Mouse (Mus musculus): ENCODE measurements around the gene Lamtor3. TPM values are rescaled to one million over a fixed set of nuclear protein-coding genes. Genes with fewer than 3 reads are reported as not detected.

Lamtor3 gene
- polyA plus RNA-seq, 1 experiment from 2014 or later = 156 TPM

- TF ChIP-seq CTCF (IDR thresholded peaks at IDR 0.05; ENCODE audit: low read depth) = peak; percentile 66
- Histone ChIP-seq H3K9ac (ENCODE audit: low read depth, low read length) (no peak overlapping the region), H3K36me3 (ENCODE audit: control insufficient read depth, insufficient read depth) (peaks cover 15% of the 10 kb centered on the region; the same call in 1 of the 2 replicates), H3K27ac (ENCODE audit: low read depth, low read length) (no peak overlapping the region), H3K27me3 (replicated peaks; ENCODE audit: control insufficient read depth, insufficient read depth, low read length) (no peaks in the 10 kb centered on the region), H3K4me1 (replicated peaks; ENCODE audit: control insufficient read depth, insufficient read depth, low read length) (no peaks in the 10 kb centered on the region), H3K9me3 (ENCODE audit: control insufficient read depth) (no peaks in the 10 kb centered on the region), H3K4me2 (replicated peaks; ENCODE audit: low read depth) (0 out of 2 replicates have a peak overlapping the region, but pooled peaks have one; percentile 9), H3K4me3 (ENCODE audit: low read depth, low read length) (no peak overlapping the region)
- ATAC-seq = no peak
- WGBS = 61% methylated on average over 6 of the region's 6 CpGs
These were observed 20.3 kb downstream of the Lamtor3 start for GRCm38 (mm10) chr3:137938608-137939007.

DNA sequence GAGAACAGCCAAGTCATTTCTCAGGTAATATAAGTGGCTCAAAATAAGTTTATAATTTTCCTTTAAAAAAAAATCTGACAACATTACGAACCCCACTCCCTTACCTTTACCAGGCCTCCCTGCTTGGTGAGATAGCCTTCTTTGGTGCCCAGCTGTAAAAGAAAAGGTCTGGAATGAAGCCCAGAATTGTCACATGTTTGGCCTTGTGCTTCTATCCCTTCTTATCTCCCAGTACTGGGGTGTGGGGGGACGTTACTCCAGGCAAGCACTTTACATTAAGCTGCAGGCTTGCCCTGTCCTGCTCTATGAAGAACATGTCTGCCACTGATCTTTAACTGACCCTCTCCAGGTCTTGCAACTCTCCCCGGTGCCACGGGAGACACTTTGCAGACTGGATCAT is 22.5 kb downstream of the Lamtor3 start:
- TF ChIP-seq CTCF (IDR thresholded peaks at IDR 0.05; ENCODE audit: low read depth) = no peak
- Histone ChIP-seq H3K4me1 (replicated peaks; ENCODE audit: control insufficient read depth, insufficient read depth, low read length) (no peaks in the 10 kb centered on the region), H3K36me3 (ENCODE audit: control insufficient read depth, insufficient read depth) (peaks cover 12% of the 10 kb centered on the region; the same call in 1 of the 2 replicates), H3K27ac (ENCODE audit: low read depth, low read length) (peak overlapping the region; percentile 80), H3K9me3 (ENCODE audit: control insufficient read depth) (no peaks in the 10 kb centered on the region), H3K4me3 (ENCODE audit: low read depth, low read length) (no peak overlapping the region), H3K9ac (ENCODE audit: low read depth, low read length) (no peak overlapping the region), H3K4me2 (replicated peaks; ENCODE audit: low read depth) (no peak overlapping the region), H3K27me3 (replicated peaks; ENCODE audit: control insufficient read depth, insufficient read depth, low read length) (no peaks in the 10 kb centered on the region)
- WGBS = 24% methylated on average over 4 of the region's 4 CpGs
- peak; percentile 87 for ATAC-seq

GRCm38 (mm10) chr3:137941555-137941954 is 23.2 kb downstream of the Lamtor3 start:
- peaks cover 14% of the 10 kb centered on the region; the same call in 1 of the 2 replicates for H3K36me3 ChIP-seq (ENCODE audit: control insufficient read depth, insufficient read depth)
- no peak for ATAC-seq
- H3K4me1 ChIP-seq (replicated peaks; ENCODE audit: control insufficient read depth, insufficient read depth, low read length) = no peaks in the 10 kb centered on the region
- TF ChIP-seq CTCF (IDR thresholded peaks at IDR 0.05; ENCODE audit: low read depth) = no peak
- H3K9me3 ChIP-seq (ENCODE audit: control insufficient read depth) = no peaks in the 10 kb centered on the region
- no peak overlapping the region for H3K4me2 ChIP-seq (replicated peaks; ENCODE audit: low read depth)
- H3K27ac ChIP-seq (ENCODE audit: low read depth, low read length) = peak overlapping the region; percentile 80; the same call in 1 of the 2 replicates
- no peak overlapping the region for H3K9ac ChIP-seq (ENCODE audit: low read depth, low read length)
- H3K4me3 ChIP-seq (ENCODE audit: low read depth, low read length) = no peak overlapping the region
- no peaks in the 10 kb centered on the region for H3K27me3 ChIP-seq (replicated peaks; ENCODE audit: control insufficient read depth, insufficient read depth, low read length)

DNA sequence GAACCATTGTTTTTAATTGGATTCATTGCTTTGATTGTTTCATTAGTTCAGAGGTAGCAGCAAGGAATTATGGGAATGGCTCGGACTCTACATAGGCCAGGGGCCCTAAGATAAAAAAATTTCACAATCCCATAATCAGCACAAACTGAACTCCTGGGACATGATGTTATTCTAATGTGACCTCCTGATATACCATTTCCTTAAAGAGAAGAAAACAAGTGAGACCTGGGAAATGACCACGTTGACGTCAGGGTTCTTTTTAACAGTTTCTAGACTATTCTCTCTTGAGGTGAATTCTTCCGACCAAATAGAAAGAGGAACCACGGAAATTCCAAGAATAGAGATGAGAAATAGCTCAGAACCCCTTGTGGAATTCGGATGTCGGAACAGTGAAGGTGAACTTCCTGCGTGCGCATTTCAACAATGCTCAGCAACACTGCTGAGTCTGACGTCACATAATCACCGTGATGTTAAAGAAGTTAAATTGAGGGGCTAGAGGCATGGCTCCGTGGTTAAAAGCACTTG is 23.9 kb downstream of the Lamtor3 start:
- Histone ChIP-seq H3K4me3 (ENCODE audit: low read depth, low read length) (no peak overlapping the region), H3K9ac (ENCODE audit: low read depth, low read length) (no peak overlapping the region), H3K27ac (ENCODE audit: low read depth, low read length) (peak overlapping the region; percentile 80; the same call in 1 of the 2 replicates), H3K4me1 (replicated peaks; ENCODE audit: control insufficient read depth, insufficient read depth, low read length) (no peaks in the 10 kb centered on the region), H3K4me2 (replicated peaks; ENCODE audit: low read depth) (no peak overlapping the region), H3K27me3 (replicated peaks; ENCODE audit: control insufficient read depth, insufficient read depth, low read length) (no peaks in the 10 kb centered on the region), H3K9me3 (ENCODE audit: control insufficient read depth) (no peaks in the 10 kb centered on the region), H3K36me3 (ENCODE audit: control insufficient read depth, insufficient read depth) (peaks cover 17% of the 10 kb centered on the region)
- 73% methylated on average over 12 of the region's 12 CpGs for WGBS
- TF ChIP-seq CTCF (IDR thresholded peaks at IDR 0.05; ENCODE audit: low read depth) = no peak
- no peak for ATAC-seq

DNA sequence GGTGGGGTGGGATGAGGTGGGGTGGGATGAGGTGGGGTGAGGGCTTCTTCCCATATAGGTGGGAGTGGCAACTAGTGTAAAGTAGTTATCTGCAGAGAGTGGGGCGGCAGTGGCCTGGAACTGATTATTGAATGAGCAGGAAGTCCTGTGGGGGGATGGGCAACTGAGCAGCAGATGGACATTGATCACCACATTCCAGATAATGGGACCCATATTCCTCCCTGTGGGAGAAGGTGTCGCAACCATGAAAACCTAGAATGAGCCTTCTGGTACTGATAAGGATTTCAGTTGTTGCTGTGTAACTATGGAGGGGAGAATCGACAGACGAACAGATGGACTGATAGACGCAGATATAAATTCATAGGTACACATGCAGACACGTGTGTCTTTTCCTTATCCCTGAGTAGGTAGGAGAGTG is 25.4 kb downstream of the Lamtor3 start:
- Histone ChIP-seq H3K9me3 (ENCODE audit: control insufficient read depth) (no peaks in the 10 kb centered on the region), H3K36me3 (ENCODE audit: control insufficient read depth, insufficient read depth) (peaks cover 20% of the 10 kb centered on the region), H3K4me3 (ENCODE audit: low read depth, low read length) (no peak overlapping the region), H3K4me2 (replicated peaks; ENCODE audit: low read depth) (no peak overlapping the region), H3K27me3 (replicated peaks; ENCODE audit: control insufficient read depth, insufficient read depth, low read length) (no peaks in the 10 kb centered on the region), H3K9ac (ENCODE audit: low read depth, low read length) (no peak overlapping the region), H3K4me1 (replicated peaks; ENCODE audit: control insufficient read depth, insufficient read depth, low read length) (no peaks in the 10 kb centered on the region), H3K27ac (ENCODE audit: low read depth, low read length) (peak overlapping the region; percentile 66)
- ATAC-seq = peak; percentile 79
- WGBS = 41% methylated on average over 6 of the region's 6 CpGs
- TF ChIP-seq CTCF (IDR thresholded peaks at IDR 0.05; ENCODE audit: low read depth) = no peak

DNA sequence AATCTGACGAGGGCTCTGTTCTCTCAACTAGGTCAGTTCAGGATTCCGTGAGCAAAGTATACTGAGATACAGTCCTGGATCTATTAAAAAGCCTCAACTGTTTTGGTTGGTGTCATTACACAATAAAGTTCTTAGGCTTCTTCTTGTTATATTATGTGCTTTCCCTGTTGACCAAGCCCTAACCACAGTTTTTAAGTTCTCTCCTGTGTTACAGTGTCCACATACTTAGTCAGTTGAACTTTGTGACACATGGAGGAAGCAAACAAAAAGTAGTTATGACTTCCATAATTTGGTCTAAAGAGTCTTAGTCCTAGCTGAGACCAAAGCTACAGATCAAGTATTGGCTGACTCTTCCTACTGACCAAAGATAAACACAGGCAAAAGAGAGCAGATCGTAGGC is 28.5 kb downstream of the Lamtor3 start:
- H3K27me3 ChIP-seq (replicated peaks; ENCODE audit: control insufficient read depth, insufficient read depth, low read length) = no peaks in the 10 kb centered on the region
- peaks cover 28% of the 10 kb centered on the region for H3K36me3 ChIP-seq (ENCODE audit: control insufficient read depth, insufficient read depth)
- no peak overlapping the region for H3K27ac ChIP-seq (ENCODE audit: low read depth, low read length)
- H3K9me3 ChIP-seq (ENCODE audit: control insufficient read depth) = no peaks in the 10 kb centered on the region
- no peak for TF ChIP-seq CTCF (IDR thresholded peaks at IDR 0.05; ENCODE audit: low read depth)
- H3K9ac ChIP-seq (ENCODE audit: low read depth, low read length) = no peak overlapping the region
- no peak for ATAC-seq
- WGBS = 89% methylated on average over 3 of the region's 3 CpGs
- H3K4me1 ChIP-seq (replicated peaks; ENCODE audit: control insufficient read depth, insufficient read depth, low read length) = peaks cover 2% of the 10 kb centered on the region; the same call in 1 of the 2 replicates
- H3K4me3 ChIP-seq (ENCODE audit: low read depth, low read length) = no peak overlapping the region
- H3K4me2 ChIP-seq (replicated peaks; ENCODE audit: low read depth) = no peak overlapping the region
